Mouse (Mus musculus): ENCODE measurements at regions not wholly inside any gene's neighbourhood (a gene's known extent, or its start where the extent isn't known, plus 50 kb on each side); places are given as distances from the start of the nearest gene placed in this dataset.

DNA sequence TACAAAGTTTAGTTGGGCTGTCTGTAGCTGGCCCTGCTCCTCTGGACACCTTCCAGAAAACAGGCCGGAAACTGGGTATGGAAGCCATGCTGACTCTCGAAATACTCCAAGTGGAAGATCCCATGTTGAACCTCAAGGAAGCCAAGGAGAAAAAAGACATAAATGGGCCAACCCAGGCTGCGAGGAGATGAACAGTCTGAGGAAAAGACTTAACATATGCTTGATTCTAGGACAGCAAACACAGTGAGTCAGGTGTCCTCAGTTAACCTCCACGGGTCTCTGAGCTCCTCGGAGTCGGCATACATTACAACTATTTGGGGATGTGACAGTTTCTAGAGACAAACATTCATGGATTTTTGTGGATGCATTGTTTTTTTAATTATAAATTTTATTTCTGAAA lies 60.0 kb upstream of the Msi2 start:
- DNase-seq = no peak

- DNase-seq = no peak
Measured at GRCm38 (mm10) chr11:88774401-88774931, 56.2 kb upstream of the Msi2 start.

DNA sequence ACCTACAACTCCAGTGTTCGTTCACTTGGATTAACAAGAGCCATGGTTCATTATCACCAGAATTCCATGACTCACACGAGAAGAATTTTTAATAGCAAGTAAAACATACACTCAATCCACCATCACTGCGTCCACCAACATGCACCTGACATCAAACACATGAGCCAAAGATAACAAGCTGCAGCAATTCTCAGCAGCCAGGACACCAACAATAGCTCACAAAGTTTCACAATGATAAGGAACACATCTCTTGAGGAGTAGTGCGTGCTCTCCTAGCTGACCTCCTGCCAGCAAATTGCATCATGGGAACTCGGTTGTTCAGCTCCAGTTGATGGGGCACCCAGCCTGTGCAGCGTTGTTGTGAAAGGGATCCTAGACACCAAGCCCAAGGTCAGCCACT lies 55.6 kb upstream of the Msi2 start:
- DNase-seq = peak; percentile 47

- DNase-seq = no peak
Measured at GRCm38 (mm10) chr11:88770405-88770804, 52.1 kb upstream of the Msi2 start.
